Mouse (Mus musculus): ENCODE measurements around the gene Ccdc188.
A peak's percentile ranks its signal among the peaks of the same experiment; 100 is the strongest.

Ccdc188 gene

DNA sequence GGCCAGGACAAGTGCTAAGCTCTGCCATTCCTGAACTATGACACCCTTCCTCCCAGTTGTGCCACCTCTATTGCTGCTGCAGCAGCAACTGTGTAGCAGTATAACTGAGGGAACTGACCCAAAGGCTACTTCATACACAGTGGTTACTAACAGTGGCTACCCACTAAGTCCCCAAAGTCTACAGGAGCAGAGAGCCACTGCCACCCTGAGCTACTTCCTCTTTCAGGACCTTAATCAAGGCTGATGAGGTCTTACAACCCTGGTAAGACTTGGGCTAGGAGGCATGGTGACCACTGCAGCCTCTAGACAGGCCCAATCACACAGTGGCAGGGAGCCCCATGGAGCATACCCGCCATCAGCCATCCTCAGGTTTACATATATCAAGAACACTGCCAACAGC is 15.6 kb upstream of the Ccdc188 start:
- DNase-seq (ENCODE audit: low spot score): no peak

DNA sequence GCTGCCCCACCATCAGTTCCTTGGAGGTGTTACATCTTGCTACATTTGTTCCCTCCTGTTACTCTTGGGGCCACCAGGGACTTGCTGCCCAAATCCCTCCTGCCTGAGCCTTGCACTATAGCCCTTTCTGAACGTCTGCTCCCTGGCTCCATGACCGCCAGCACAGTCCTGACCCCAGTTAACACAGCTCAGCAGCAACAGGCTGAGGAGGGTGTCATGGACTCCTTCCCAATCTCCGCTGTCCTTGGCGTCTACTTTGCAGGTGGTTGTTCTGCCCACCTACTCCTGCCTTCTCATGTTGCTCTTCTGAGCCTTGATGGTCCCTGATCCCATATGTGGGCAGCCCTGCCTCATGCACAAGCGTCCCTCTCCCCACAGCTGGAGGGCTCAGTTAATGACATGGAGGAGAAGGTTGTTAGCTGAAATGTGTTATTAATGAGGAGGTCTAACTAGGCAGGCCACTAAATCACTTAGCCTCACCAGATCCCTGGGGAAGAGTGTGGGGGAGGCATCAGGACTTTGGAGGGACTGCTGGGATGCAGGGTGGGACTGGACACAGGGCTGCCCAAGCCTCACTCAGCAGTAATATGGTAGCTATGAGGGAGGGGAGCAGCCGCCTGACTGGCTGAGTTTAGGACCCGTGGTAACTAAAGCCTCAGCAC is 14.1 kb upstream of the Ccdc188 start:
- no peak for DNase-seq (ENCODE audit: low spot score)

DNA sequence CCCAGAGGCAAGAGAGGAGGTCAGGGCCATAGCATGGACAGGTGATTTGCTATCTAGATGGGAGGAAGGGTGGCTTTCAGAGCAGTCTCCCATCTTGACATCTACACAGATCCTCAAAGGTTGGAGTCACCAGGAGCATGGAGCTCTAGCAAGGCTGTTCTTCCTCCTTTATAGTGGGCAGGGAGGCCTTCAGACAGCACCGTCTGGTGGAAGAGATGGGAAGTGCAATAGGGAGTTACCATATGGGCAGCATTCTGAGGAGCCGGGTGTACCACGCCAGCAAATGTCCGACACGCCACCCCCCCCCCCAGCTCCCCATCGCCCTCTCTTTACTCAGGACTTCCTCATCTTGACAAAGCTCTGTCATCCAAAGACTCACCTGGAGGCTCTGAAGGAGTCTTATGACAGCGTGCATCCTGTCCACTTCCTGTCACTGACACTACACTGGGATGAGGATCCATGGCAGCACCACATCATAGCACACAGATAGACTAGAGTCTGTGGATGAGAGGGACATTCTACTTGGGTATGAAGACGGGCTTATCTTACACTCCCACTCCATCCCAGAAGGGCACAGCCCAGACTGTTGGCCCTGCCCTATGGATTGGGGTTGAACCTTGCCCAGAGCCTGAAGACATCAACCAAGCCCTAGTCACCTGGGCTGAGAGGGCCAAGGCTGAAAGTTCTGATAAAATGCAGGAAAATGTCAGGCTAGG is 6.8 kb upstream of the Ccdc188 start:
- DNase-seq (ENCODE audit: low spot score): peak; percentile 74

DNA sequence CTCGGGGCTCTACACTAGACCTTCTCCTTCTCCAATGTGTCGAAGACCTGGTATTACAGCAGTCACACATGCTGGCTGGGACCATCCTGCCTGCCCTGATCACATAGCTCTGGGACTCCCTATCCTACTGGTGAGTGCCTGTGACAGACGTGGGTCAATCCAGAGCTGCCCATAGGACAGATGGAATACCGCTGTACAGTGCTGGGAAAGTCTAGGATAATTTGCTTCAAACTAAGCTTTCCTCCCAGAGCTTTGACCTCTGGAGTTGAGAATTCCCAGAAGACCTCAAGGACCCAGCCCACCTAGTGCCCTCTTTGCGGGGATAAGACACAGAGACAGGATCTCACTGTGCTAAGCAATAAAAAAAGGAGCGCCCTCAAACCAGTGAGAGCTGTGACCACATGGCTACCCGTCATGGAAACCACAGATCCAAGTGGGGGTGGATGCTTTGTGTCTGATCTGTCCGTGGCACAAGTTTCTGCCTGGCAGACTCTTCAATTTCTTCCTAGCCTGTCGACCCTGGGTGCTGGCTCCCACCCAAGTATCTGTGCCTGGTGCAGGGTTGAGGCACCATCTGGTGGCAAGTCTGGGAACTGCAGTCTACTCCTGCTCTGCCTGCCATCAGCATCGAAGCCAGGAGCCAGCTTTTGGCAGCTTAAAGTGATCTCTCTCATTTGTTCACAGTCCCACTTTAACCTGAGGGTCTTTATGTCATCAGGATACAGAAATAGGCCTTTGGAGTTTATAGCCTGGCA is 6.1 kb upstream of the Ccdc188 start:
- peak; percentile 84 for DNase-seq (ENCODE audit: low spot score)

DNA sequence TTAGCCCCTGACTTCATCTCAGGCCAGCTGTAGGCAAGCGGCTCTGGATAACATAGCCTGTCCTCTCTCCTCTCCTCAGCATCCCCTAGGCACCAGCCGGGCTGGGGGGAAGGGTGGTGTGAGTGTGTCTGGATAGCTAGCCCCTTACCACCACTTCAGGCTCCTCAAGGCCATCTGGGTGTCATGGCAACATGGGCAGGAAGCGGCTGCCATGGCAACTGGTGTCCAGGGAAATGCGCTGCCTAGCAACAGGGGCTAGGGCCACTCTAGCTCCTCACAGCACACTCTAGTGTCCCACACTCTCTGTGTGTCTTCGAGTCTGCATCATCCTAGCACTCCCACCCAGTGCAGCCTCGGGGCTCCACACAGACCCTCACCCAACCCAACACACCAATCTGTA is 4.0 kb upstream of the Ccdc188 start:
- no peak for DNase-seq (ENCODE audit: low spot score)

- no peak for DNase-seq (ENCODE audit: low spot score)
Observed at GRCm38 (mm10) chr16:18214858-18215257, 2.8 kb upstream of the Ccdc188 start.

DNA sequence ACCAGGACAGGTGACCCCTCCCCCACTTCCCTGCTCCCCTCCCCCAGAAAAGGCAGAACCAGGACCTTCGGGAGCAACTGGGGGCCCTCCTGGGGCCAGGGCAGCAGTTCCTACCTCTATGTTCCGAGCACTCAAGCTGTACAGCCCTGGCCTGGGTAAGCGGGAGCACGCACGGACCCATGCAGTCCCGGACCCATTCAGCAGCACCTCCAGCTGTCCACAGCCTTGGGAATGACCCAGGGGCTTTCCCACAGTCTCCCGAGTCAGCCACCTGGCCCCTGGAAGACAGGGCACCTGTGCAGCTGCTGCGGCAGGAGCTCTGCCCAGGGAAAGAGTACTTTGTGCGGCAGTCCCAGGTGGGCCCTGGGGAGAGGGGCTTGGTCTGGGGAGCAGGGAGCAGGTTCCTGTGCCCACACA is 909 bp downstream of the Ccdc188 start:
- DNase-seq (ENCODE audit: low spot score): no peak

GRCm38 (mm10) chr16:18220001-18220400 is 2.3 kb downstream of the Ccdc188 start:
- DNase-seq (ENCODE audit: low spot score): no peak

DNA sequence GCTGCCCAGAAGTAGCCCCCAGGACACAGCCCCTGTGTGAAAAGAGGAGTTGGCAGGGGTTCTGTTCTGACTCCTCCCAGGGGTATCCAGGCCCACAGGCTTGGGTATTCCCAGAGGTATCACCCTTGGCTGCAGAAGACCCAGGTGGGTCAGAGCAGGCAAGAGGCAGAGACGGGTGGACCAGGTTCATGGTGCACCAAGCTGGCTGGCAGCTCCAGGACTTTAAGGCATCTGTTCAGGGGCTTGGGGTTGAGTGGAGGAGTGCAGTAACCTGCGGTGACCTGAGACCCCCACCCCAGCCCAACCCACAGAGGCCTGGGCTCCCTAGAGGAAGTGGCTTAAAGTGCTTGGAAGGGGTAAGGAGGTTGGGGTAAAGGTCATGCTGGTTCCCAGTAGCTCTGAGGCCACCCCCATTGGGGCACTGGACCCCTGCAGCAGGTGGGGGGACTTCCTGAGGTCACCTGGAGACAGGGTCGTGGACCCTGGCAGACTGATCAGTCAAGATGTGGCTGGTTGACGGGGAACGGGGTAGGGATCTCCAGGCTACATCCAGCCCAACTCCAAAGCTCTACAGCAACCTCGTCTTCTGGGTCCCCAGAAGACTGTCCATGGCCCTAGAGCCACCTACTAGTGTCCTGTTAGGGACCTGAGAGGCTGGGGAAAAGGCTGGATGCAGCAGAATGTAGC is 3.3 kb downstream of the Ccdc188 start:
- DNase-seq (ENCODE audit: low spot score): no peak

DNA sequence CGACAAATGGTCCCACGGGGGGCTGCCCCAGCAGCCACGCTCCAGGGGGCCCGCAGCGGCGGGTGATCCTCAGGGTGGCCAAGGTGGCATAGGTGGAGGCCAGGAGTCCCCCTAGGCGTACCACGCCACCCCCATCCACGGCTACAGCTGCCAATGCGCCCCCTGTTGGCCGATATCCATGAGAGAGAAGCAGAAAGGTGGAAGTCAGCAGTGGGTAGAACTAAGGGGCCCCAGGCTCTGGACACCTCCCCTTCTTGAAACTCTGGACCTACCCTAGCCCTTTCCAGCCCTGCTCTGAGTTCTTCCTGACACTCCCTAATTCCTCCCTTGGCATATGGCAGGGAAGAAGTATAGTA is 3.8 kb downstream of the Ccdc188 start:
- no peak for DNase-seq (ENCODE audit: low spot score)

DNA sequence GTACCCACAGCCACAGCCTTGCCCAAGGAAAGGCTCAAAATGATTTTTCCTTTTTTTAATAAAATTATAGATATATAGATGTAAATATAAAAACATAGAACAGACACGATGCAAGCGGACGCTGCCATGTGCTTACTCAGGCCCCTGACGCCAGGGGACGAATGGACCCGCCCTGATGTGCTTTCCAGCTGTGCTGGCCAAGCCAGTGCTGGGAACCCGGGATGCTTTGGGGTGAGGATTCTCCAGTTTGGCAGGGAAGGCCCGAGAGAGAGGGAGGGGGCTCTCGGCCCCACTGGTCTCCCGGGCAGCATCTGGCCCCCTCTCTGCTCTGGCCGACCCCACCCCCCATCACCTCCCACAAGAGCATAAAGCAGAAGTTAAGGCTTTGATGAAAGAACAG is 4.5 kb downstream of the Ccdc188 start:
- no peak for DNase-seq (ENCODE audit: low spot score)

- no peak for DNase-seq (ENCODE audit: low spot score)
Observed at GRCm38 (mm10) chr16:18227187-18227586, 9.5 kb downstream of the Ccdc188 start.

GRCm38 (mm10) chr16:18227897-18228422 is 10.3 kb downstream of the Ccdc188 start:
- no peak for DNase-seq (ENCODE audit: low spot score)

DNA sequence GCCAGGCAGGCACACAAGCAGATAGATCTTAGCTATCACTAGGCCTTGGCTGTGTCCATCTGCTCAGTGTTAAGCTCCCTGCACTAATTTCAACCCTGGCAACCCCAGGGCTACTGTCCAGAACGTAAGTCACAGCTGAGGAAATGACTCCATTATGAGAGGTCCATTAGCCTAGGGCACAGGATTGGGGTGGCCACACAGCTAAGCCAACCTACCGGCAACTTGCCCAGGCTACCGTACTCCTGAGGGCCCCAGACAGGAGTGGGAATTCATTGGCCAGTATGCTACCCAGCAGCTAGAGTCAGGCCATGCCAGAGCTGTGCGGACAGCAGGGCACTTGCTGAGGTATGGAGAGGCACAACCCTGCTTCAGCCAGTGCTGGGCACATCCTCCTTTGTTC is 11.2 kb downstream of the Ccdc188 start:
- no peak for DNase-seq (ENCODE audit: low spot score)

- DNase-seq (ENCODE audit: low spot score): no peak
Observed at GRCm38 (mm10) chr16:18229622-18230021, 11.9 kb downstream of the Ccdc188 start.

DNA sequence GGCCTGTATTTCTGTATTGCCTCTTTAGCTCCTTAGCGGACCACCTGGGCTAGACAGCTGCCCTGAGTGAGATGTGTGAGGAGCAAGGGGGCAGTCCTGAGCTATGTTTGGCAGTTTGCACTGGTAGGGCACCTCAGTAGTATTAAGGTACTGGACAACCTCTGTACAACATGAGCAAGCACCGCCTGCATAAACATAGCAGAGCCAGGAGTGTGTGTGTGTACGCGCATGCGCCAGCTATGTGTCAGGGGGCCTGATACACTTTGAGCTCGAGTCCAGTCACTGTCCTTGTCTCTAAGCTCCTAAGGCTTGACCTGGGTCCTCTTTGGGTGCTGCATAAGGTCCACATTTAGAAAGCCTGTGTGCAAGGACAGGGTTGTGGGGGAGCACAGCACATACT is 12.9 kb downstream of the Ccdc188 start:
- no peak for DNase-seq (ENCODE audit: low spot score)

- DNase-seq (ENCODE audit: low spot score): no peak
Observed at GRCm38 (mm10) chr16:18231047-18231446, 13.4 kb downstream of the Ccdc188 start.

DNA sequence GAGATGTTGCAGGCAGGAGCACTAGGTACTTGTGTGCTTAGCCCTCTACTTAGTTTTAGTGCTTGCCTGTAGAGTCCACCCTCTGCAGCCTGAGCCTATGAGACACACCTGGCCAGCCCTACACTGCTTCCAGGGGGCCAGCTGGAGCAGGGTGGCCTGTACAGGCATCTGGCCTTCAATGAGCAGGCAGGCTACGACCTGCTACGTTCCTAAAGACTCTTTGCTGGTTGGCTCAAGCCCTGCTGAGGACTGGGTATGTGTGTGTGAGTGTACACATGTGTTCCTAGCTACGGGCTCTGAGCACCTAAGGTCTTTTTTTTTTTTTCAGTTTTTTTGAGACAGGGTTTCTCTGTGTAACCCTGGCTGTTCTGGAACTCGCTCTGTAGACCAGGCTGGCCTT is 13.8 kb downstream of the Ccdc188 start:
- no peak for DNase-seq (ENCODE audit: low spot score)

DNA sequence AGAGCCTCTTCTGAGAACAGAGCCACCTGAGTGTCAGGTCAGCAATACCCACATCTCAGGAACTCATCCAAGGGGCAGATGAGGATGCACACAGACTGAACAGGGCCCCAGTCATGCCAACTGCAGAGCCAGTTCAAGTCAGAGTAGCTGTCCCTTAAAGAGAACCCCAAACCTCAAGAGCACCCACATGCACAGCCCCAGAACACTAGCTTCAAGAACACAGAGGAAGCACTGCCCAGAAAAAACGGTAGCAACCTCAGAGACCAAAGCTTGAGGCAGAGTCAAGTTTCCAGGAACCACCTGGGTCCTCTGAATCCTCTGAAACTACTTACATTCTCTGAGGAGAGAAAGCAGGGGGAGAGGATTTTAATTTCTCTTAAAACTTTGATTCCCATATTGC is 15.8 kb downstream of the Ccdc188 start:
- no peak for DNase-seq (ENCODE audit: low spot score)

- no peak for DNase-seq (ENCODE audit: low spot score)
Observed at GRCm38 (mm10) chr16:18233919-18234670, 16.4 kb downstream of the Ccdc188 start.

DNA sequence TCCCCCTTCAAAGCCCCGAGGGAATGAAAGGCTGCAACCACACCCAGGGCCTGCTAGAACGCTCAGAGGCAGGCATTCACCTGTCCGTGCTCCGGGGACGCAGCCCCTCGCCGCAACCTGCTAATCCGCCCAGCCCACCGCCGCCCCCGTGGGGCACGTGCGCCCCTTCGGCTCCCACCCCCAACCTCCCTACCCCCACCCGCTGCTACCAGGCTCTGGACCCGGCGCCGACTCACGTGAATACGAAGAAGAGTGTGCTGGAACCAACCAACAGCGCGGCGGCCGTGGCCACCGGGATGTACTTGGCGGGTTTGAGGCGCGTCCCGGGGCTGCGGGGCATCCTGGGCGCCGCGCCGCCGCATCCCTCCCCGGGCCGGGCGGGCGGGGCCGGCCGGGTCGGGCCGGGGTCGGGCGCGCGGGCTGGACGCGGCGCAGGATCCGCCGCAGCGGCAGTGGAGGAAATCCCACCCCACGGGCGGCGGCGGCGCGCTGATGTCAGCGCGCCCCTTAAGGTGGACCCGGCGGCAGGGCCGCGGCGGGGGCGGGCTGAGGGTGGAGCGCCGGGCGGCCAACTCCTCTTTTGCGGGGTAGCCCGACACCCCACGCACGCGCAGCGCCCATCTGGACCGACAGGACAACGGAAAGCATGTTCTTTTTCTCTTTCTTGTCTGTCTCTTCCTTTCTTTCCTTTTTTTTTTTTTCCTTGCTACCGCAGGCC is 17.2 kb downstream of the Ccdc188 start, which contains the start of gene Zdhhc8:
TSS of gene Zdhhc8 (minus strand) at position 466 of the 718 bp plus-strand sequence.
- peak; percentile 82 for DNase-seq (ENCODE audit: low spot score)

All from urinary bladder, postnatal 14 days (tissue).